Mouse (Mus musculus): ENCODE results near the gene Mgl2. TPM values are rescaled to one million over a fixed set of nuclear protein-coding genes. Genes with fewer than 3 reads are reported as not detected.

Gene Mgl2
- polyA plus RNA-seq, 1 experiment from 2014 or later: 2.6 TPM

- no peaks in the 10 kb centered on the region for H3K9me3 ChIP-seq (replicated peaks)
- H3K9ac ChIP-seq: no peak overlapping the region
- 60% methylated on average over 7 of the region's 7 CpGs for WGBS (ENCODE audit: insufficient replicate concordance)
Observed at GRCm38 (mm10) chr11:70171181-70171580, 41.1 kb downstream of the Mgl2 start.

DNA sequence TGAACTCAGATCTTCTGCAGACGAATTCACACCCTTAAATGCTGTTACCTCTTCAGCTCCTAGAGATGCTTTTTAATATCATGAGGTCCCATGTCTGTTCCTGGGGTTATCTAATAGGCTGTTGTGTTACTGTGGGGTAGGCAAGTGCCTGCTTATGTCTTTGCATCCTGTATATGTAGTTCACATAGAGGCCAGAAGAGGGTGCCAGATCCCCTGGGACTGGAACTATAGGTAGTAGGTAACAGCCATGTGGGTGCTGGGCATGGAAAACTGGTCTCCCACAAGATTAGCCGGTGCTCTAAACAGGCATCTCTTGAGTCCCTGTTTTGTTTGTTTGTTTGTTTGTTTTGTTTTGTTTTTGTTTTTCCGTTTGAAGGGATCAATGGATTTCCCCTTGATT, 41.7 kb downstream of the Mgl2 start:
- no peak overlapping the region for H3K27ac ChIP-seq (replicated peaks)
- WGBS (ENCODE audit: insufficient replicate concordance): 36% methylated on average over 3 of the region's 3 CpGs

More at GRCm38 (mm10) chr11:70171181-70171580, 41.1 kb downstream of the Mgl2 start:
- no peak overlapping the region for H3K4me3 ChIP-seq (replicated peaks)
- no peaks in the 10 kb centered on the region for H3K4me1 ChIP-seq (replicated peaks)
- H3K27ac ChIP-seq (replicated peaks): no peak overlapping the region
- H3K27me3 ChIP-seq: no peaks in the 10 kb centered on the region
- no peak overlapping the region for H3K4me2 ChIP-seq
- H3K36me3 ChIP-seq (replicated peaks): no peaks in the 10 kb centered on the region
- no peak for ATAC-seq (ENCODE audit: insufficient read depth)

GRCm38 (mm10) chr11:70172298-70172697, 42.2 kb downstream of the Mgl2 start:
- Histone ChIP-seq H3K36me3 (replicated peaks) (no peaks in the 10 kb centered on the region), H3K27me3 (no peaks in the 10 kb centered on the region), H3K4me1 (replicated peaks) (no peaks in the 10 kb centered on the region), H3K27ac (replicated peaks) (no peak overlapping the region), H3K4me3 (replicated peaks) (no peak overlapping the region), H3K4me2 (no peak overlapping the region), H3K9me3 (replicated peaks) (no peaks in the 10 kb centered on the region), H3K9ac (no peak overlapping the region)
- ATAC-seq (ENCODE audit: insufficient read depth): no peak
- 48% methylated on average over 5 of the region's 5 CpGs for WGBS (ENCODE audit: insufficient replicate concordance)

More for the DNA sequence above, 41.7 kb downstream of the Mgl2 start:
- H3K4me3 ChIP-seq (replicated peaks): no peak overlapping the region
- no peaks in the 10 kb centered on the region for H3K4me1 ChIP-seq (replicated peaks)
- no peaks in the 10 kb centered on the region for H3K9me3 ChIP-seq (replicated peaks)
- no peak for ATAC-seq (ENCODE audit: insufficient read depth)
- no peak overlapping the region for H3K4me2 ChIP-seq
- H3K9ac ChIP-seq: no peak overlapping the region
- no peaks in the 10 kb centered on the region for H3K27me3 ChIP-seq
- no peaks in the 10 kb centered on the region for H3K36me3 ChIP-seq (replicated peaks)

- no peak overlapping the region for H3K9ac ChIP-seq
- H3K4me1 ChIP-seq (replicated peaks): no peaks in the 10 kb centered on the region
- H3K27me3 ChIP-seq: no peaks in the 10 kb centered on the region
- H3K9me3 ChIP-seq (replicated peaks): no peaks in the 10 kb centered on the region
- no peak overlapping the region for H3K4me3 ChIP-seq (replicated peaks)
- no peaks in the 10 kb centered on the region for H3K36me3 ChIP-seq (replicated peaks)
- 59% methylated on average over 4 of the region's 4 CpGs for WGBS (ENCODE audit: insufficient replicate concordance)
- no peak overlapping the region for H3K27ac ChIP-seq (replicated peaks)
- ATAC-seq (ENCODE audit: insufficient read depth): no peak
- H3K4me2 ChIP-seq: no peak overlapping the region
Observed at GRCm38 (mm10) chr11:70174491-70174890, 44.4 kb downstream of the Mgl2 start.

DNA sequence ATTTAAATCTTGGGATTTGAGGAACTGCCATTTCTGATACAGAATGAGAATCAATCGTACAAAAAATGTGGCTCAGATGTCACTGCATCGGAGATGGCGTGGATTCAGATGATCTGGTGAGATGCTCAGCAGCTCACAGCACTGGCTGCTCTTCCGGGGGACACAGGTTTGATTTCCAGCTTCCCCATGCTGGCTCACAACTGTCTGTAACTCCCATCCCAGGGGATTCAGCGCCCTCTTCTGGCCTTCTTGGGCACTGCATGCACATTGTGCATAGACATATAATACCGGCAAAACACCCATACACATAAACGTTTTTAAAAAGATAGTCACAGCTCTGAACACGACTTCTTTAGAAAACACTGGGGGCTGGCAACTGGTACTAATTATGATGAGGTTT, 47.5 kb downstream of the Mgl2 start:
- Histone ChIP-seq H3K4me2 (no peak overlapping the region), H3K36me3 (replicated peaks) (no peaks in the 10 kb centered on the region), H3K9ac (no peak overlapping the region), H3K4me3 (replicated peaks) (no peak overlapping the region), H3K4me1 (replicated peaks) (no peaks in the 10 kb centered on the region), H3K9me3 (replicated peaks) (no peaks in the 10 kb centered on the region), H3K27ac (replicated peaks) (no peak overlapping the region), H3K27me3 (no peaks in the 10 kb centered on the region)
- ATAC-seq (ENCODE audit: insufficient read depth): no peak
- WGBS (ENCODE audit: insufficient replicate concordance): 59% methylated on average over 8 of the region's 8 CpGs

- Histone ChIP-seq H3K9me3 (replicated peaks) (no peaks in the 10 kb centered on the region), H3K27me3 (no peaks in the 10 kb centered on the region), H3K4me3 (replicated peaks) (no peak overlapping the region), H3K27ac (replicated peaks) (no peak overlapping the region), H3K9ac (no peak overlapping the region), H3K36me3 (replicated peaks) (no peaks in the 10 kb centered on the region), H3K4me1 (replicated peaks) (no peaks in the 10 kb centered on the region), H3K4me2 (no peak overlapping the region)
- WGBS (ENCODE audit: insufficient replicate concordance): 70% methylated on average over 11 of the region's 11 CpGs
- ATAC-seq (ENCODE audit: insufficient read depth): no peak
Observed at GRCm38 (mm10) chr11:70178311-70178710, 48.2 kb downstream of the Mgl2 start.

- Histone ChIP-seq H3K4me3 (replicated peaks) (no peak overlapping the region), H3K9ac (no peak overlapping the region), H3K27ac (replicated peaks) (no peak overlapping the region), H3K27me3 (no peaks in the 10 kb centered on the region), H3K9me3 (replicated peaks) (no peaks in the 10 kb centered on the region), H3K36me3 (replicated peaks) (no peaks in the 10 kb centered on the region), H3K4me1 (replicated peaks) (no peaks in the 10 kb centered on the region), H3K4me2 (no peak overlapping the region)
- 55% methylated on average over 11 of the region's 11 CpGs for WGBS (ENCODE audit: insufficient replicate concordance)
- no peak for ATAC-seq (ENCODE audit: insufficient read depth)
Observed at GRCm38 (mm10) chr11:70178756-70179155, 48.6 kb downstream of the Mgl2 start.

GRCm38 (mm10) chr11:70179401-70179800, 49.3 kb downstream of the Mgl2 start:
- H3K36me3 ChIP-seq (replicated peaks): no peaks in the 10 kb centered on the region
- H3K27me3 ChIP-seq: no peaks in the 10 kb centered on the region
- ATAC-seq (ENCODE audit: insufficient read depth): no peak
- no peak overlapping the region for H3K27ac ChIP-seq (replicated peaks)
- H3K9me3 ChIP-seq (replicated peaks): no peaks in the 10 kb centered on the region
- WGBS (ENCODE audit: insufficient replicate concordance): 37% methylated on average over 14 of the region's 14 CpGs
- H3K4me2 ChIP-seq: no peak overlapping the region
- no peaks in the 10 kb centered on the region for H3K4me1 ChIP-seq (replicated peaks)
- no peak overlapping the region for H3K9ac ChIP-seq
- H3K4me3 ChIP-seq (replicated peaks): no peak overlapping the region

DNA sequence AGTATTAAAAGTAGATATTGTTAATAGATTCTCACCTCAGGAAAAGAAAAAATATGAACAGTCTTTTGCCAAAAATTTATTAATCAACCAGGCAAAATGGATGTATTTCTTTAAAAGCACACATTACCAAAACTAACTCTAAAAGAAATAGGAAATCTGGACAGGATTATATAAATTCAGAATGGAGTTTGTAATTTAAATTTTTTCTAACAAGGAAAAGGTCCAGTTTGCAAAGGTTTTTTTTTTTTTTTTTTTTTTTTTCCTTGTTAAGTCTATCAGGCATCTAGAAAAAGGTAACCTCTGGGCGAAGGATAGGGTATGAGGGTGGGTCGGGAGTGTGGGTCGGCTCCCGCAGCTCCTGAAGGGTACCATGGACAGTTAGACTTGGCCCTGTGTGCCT, 50.4 kb downstream of the Mgl2 start:
- H3K9me3 ChIP-seq (replicated peaks): no peaks in the 10 kb centered on the region
- no peaks in the 10 kb centered on the region for H3K27me3 ChIP-seq
- WGBS (ENCODE audit: insufficient replicate concordance): 73% methylated on average over 4 of the region's 4 CpGs

DNA sequence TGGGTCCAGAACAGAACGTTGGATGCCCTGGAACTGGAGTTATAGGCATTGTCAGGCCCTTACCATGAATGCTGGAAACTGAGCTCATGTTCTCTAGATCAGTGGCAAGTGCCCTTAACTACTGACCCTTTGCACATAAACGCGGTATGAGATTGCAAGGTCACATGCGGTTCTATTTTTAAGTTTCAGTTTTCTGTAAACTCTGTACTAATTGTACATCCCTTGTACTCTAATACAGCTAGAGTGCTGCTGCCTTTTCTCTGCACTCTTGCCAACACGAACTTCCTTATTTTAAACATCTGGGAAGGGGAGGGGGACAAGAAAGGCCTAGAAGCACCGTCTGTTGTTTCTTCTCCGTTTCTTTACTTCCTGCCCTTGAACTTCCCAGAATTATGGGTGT, 55.0 kb downstream of the Mgl2 start:
- Histone ChIP-seq H3K4me3 (replicated peaks) (no peak overlapping the region), H3K27me3 (no peaks in the 10 kb centered on the region), H3K4me1 (replicated peaks) (no peaks in the 10 kb centered on the region), H3K4me2 (no peak overlapping the region), H3K9me3 (replicated peaks) (no peaks in the 10 kb centered on the region), H3K27ac (replicated peaks) (no peak overlapping the region), H3K9ac (no peak overlapping the region), H3K36me3 (replicated peaks) (no peaks in the 10 kb centered on the region)
- WGBS (ENCODE audit: insufficient replicate concordance): 32% methylated on average over 7 of the region's 7 CpGs
- no peak for ATAC-seq (ENCODE audit: insufficient read depth)

More for the DNA sequence above, 50.4 kb downstream of the Mgl2 start:
- ATAC-seq (ENCODE audit: insufficient read depth): no peak
- Histone ChIP-seq H3K9ac (no peak overlapping the region), H3K4me2 (no peak overlapping the region), H3K36me3 (replicated peaks) (no peaks in the 10 kb centered on the region), H3K27ac (replicated peaks) (no peak overlapping the region), H3K4me1 (replicated peaks) (no peaks in the 10 kb centered on the region), H3K4me3 (replicated peaks) (no peak overlapping the region)
